Mouse (Mus musculus): ENCODE data around the gene Pigr.

Gene Pigr

DNA sequence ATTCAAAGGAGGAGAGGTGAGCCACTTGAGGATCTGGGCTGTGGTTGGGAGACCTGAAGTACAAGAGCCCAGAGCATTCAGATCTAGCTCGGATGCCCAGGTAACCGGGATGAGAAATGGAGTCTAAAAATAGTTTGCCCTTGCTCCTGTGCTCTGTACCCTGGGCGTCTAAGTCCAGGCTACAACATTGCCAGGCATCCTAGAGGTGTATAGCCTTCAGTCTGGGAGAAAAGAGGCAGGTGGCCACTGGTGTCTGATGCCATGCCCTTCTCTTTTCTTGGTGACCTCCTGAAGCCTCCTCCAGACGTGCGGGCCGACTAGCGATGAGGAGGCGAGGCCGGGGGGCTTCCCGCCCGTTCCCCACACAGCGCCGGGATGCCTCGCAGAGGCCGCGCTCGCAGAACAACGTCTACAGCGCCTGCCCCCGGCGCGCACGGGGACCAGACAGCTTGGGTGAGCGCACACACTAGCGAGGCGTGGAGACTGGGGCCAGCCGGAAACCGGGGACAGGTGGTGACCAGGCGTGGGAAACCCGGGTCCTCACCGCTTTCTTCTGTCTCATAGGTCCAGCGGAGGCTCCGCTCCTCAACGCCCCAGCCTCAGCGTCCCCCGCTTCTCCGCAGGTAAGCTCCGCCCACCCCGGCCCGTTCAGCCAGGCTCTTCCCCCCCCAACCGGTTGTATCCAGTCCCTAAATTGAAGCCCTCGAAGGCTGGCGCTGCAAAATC lies 51.6 kb downstream of the Pigr start:
- no peak for DNase-seq (ENCODE audit: low spot score)

DNA sequence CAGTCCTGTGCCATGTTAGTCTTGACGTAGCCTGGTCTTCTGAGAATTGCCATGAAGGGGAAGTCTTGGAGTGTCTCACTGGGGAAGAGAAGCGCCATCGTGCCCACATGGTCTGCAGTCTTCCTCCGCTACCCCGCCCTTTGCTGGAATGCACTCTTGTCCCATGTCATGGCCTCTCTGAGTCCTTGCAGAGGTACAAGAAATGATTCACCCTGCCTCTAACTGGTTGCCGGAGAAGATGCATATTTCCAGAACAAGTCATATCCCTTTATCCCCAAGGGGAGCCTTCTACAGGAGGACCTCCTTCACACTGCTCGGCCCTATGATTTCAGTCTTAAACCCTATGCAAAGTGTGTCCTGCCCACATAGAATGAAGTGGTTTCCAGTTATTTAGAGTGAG lies 53.4 kb downstream of the Pigr start:
- DNase-seq (ENCODE audit: low spot score): no peak

DNA sequence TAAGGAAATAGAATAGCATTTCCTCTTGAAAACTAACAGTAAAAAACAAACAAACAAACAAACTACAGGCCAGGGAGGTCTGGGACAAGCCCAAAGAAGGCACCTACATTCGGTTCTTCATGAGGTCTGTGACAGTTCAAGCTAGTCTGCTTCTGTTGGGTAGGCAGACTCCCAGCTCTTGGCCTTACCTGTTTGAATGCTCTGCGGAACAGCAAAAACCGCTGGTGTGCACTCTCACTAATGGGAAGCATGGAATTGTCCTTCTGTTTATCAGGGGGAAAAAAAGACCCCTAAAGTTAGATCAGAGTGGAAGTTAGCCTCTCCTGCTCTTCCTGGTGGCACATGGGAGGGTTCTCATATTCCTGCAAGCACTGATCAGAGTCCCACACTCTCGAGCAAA lies 56.7 kb downstream of the Pigr start:
- no peak for DNase-seq (ENCODE audit: low spot score)

DNA sequence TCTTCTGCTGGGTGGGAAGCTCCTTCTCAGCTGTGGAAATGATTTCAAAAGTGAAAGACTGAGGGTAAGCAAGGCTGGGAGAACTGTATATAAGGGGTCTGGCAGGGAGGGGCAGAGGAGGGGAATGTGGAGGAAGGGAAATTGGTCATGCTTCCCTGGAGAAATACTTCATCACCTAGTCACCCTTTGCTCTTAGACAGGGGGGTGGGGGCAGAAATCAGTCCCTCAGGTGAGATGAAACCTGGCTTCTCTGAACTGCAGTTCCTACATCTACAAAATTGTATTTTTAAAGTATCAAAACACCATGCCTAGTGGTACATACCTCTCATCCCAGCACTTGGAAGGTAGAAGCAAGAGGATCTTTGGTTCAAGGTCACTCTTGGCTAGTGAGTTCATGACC lies 60.9 kb downstream of the Pigr start, which contains the start of gene Il24:
Gene Il24, minus strand, starts transcription at position 101 of the 400 bp plus-strand sequence.
- DNase-seq (ENCODE audit: low spot score): no peak

DNA sequence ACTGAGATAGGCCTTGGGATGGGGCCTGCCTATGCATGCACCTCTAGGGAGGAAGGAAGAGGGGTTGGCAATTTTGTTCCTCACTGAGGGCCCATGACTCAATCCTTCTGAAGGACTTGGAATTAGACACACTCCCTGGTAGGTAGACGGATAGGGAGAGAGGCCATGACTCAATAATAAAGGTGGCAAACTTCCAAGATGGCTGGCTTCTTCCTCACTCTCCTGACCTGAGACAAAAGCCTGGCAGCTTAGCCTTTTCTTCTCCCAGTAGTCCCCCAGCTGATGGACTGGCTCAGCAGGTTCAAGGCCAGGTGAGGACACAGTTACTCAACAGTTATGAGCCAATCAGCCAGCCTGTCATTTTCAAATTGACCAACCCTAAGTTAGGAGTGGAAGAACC lies 66.0 kb downstream of the Pigr start:
- no peak for DNase-seq (ENCODE audit: low spot score)

DNA sequence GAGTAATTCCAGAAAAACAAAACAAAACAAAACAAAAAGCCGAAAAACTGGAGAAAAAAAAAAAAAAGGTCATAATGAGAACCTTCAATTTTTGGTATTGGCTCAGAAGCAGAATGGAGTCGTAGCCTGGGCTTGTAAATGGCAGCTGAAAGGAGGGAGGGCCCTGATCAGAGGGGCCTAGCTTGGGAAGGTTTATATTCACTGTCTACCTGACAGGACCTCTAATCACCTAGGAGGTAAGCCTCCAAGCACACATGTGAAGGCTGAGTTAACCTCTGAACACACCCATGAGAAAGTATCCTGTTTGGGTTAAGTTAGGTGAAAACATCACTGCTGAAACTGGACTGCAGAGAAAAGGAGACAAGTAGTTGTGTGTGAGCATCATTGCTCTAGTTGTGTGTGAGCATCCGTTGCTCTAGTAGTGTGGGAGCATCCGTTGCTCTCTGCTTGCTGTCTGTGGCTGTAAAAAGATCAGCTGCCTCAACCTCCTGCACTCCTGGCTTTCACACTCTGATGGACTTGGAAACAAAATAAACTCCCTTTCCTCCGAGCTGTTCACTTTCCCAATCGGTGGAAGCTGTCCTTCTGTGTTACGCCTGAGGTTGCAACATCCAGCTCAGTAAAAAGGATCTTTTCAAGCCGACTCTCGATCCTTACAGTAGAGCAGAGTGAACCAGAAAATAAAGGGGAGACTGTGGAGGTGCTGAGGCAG lies 67.0 kb downstream of the Pigr start:
- DNase-seq (ENCODE audit: low spot score): no peak

DNA sequence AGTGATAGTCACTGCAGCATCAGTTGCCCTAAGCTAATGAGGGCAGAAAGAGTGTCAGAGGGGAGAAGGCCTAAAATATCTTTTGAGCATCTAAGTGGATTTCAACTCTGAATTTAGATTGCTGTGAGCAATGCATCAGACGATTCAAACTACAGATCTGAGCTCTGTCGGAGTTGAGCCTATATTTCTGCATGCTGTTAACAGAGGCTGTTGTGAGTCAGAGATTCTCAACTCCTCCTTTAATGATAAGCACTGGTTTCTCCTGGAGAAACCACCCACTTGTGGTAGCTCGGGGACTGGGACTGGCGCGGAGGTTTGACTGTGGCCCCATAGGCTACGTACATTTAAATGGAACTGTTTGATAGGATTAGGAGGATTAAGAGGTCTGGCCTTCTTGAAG lies 68.0 kb downstream of the Pigr start:
- no peak for DNase-seq (ENCODE audit: low spot score)
